Mouse (Mus musculus) mouse embryonic stem cell (cell line): ENCODE results near the gene Cd82.

Source experiments
- in situ Hi-C, 2 experiments: fragments of 300-500 bp; cut with MboI; formaldehyde crosslinking; loops; 1 replicate in 1 of 2; 3 replicates in 1 of 2; pipeline ENCODE4 v1.14.3; 2019 to 2020; ENCODE audit warnings: low sequenced_read_pairs in 2 of 2, low pct_unique_long_range_greater_than_20kb in 1 of 2, mixed read lengths in 1 of 2; ENCODE audit not compliant: unreplicated experiment in 1 of 2

Gene Cd82

DNA sequence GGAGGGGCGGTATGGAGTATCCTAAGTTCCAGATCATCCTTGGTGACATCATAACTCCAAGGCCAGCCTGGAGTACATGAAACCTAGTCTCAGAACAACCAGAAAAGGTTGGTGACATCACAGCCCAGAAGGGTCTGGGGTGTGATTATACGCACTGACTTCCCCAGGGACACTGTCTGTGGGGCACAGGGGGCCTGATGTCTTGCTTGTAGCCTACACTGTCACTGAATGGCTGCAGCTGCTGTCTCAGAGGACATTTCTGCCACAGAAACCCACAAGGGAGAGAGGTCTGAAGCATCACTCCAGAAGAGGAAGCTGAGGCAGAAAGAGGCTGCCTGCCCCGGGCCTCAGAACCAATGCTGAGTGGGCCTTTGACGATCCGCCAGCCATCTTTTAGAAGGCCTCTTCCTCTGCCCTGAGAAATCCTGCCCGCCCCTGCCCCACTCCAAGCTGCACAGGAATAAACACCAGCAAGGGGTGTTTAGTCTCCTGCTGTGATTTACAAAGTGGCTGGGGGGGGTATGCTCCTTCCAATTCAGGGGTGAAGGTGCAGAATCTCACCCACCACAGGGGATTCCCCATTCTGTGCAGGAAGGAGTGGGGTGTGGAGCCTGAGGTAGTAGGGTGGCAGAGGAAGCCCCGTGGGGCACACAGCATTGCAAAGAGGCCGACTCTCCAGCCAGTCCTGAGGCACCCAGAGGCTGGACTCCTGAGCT lies 35.8 kb downstream of the Cd82 start:
- in situ Hi-C loops = no loop called here

DNA sequence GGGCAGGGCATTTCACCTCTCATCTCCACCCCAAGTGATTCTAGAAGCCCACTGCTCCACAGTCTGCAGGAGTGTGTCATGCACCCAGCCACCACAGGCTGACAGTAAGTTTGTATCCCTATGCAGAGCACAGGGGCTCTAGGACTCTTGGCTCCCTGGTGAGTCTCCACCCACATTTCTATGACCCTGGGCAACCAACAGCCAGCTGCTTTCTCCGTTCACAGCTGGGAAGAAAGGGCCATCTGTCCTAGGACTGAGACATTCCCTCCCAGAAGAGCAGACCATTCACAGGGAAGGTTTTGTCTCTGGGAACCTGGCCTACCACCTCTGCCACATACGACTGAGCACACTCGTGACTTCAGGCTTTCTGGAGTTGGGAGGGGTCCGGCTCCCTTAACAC lies 37.1 kb downstream of the Cd82 start:
- in situ Hi-C loops = no loop called here

DNA sequence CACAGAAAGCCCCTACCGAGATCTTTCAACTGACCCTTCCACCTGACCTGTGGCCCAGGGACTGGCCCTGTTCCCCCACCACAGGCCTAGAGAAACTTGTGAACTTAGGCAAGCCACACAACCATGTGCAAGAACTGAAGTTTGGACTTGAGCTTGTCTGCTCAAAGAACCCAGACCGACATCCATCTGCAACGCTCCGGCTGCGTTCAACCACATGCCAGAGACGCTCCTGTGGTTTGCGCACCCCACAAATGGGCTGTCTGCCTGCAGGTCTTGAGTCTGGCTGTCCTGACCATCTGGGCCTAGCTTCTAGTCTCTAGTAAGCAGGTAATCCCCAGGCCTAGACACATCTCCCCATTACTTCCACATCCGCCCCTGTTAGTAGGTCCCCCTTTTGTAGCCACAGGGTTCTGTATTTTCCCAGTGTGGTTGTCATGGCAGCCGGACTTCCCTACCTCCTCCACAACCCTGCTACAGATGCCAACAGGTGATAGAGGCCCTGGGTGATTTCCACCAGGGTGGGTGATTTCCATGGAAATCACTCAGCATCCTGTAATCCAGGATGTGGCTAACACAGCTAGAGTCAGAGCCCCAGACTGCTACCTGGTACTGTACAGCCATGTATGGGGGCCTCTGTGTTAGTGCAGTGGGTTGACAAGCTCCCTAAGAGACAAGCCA lies 38.5 kb downstream of the Cd82 start:
- in situ Hi-C loops = loop anchor here (5.0 to 25.0 kb wide), 2 partner anchors 43 to 212 kb away; no protein-coding TSS in a partner anchor

DNA sequence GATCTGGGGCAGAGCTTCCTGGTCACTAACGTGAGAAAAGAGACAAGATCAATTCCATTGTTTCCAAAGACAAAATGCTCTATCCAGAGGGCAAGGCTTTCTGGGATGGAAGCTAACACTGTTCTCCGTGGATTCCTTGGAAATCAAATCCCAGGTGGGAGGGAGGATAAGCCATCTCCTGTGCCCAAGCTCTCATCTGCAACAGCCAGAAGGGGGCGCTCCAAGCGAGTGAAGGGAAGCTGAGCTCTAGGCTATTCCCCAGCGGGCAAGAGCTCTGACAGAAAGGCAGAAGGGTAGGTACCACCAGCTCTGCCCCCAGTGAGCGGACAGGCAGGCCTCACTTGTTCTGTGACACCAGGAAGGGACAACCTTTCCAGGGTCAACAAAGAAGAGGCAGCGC lies 41.6 kb downstream of the Cd82 start:
- in situ Hi-C loops = loop anchor here (5.0 to 25.0 kb wide), 2 partner anchors 46 to 209 kb away; no protein-coding TSS in a partner anchor

DNA sequence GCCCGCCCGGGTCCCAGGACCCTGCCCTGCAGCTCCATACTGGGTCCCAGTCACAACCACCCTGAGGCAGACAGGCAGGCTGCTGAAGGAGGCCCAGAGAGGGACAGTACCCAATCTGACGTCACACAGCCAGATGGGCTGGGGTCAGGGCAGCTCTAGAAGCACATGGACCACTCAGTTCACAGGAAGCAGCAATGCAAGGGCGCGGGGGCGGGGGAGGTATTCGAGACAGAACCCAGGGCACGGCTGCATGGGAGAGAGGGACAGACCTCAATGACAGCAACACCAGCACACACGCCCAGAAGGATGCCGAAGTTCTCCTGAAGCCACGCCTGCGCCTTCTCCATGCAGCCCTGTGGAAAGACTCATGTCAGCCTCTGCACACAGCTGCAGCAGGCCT lies 43.0 kb downstream of the Cd82 start:
- in situ Hi-C loops = loop anchor here (5.0 to 25.0 kb wide), 3 partner anchors 47 to 208 kb away; no protein-coding TSS in a partner anchor

DNA sequence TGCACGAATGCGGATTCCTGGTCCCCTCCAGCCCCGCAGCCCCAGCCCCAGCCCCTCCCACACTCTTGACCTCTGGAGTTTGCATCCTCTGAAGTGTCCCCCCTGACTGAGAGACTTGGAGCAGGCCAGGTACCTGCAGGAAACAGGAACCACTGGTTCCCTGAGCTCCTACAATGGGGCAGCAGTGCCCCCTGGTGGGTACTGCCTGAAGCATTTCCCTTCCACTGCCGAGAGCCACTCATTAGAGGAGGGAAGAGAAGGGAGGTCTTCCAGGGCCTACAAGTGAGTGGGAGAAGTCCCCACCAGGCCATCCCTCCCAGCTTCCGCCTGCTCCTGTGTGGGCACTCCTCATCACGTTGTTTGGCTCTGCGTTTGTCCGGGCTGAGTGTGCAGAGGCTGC lies 44.5 kb downstream of the Cd82 start:
- in situ Hi-C loops = loop anchor here (10.0 to 25.0 kb wide), 2 partner anchors 204 to 206 kb away; no protein-coding TSS in a partner anchor

DNA sequence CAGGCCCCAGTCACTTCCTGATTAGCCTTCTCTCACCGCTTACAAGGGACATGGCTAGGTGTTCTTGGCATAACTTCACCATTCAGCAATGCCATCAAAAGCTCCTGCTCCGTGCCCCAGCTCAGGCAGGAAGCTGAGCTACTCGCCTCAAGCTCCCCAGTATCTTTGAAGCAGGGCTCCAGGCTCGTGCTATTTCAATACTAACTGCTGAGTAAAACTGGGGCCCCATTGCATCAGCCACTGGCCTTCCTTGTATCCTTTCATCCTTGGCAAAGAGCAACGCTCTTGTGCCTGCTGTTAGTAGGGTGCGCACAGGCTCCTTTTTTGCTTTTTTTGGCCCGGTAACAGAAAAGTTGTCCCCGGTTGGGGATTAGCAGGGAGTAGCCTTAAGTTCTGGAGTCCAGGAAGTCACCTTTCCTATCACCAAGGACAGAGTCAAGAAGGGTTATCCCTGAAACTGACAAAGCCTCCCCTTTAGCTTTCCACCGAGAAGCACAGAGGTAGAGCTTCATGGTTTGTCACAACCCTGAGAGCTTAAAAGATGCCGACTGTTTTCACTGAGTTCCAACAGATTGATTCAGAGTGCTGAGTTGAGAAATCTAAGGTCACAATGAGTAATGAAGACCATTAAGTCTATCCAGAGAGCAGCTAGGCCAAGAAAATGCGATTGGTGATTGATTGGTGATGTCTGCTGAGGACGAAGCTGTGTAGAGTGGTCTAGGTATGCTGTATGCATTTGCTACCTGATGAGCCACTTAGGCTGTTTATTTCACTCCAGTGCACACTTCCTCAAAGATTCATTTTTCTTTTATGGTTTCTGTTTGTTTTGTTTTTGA lies 45.8 kb downstream of the Cd82 start:
- in situ Hi-C loops = loop anchor here (10.0 to 25.0 kb wide), 2 partner anchors 202 to 205 kb away; no protein-coding TSS in a partner anchor

DNA sequence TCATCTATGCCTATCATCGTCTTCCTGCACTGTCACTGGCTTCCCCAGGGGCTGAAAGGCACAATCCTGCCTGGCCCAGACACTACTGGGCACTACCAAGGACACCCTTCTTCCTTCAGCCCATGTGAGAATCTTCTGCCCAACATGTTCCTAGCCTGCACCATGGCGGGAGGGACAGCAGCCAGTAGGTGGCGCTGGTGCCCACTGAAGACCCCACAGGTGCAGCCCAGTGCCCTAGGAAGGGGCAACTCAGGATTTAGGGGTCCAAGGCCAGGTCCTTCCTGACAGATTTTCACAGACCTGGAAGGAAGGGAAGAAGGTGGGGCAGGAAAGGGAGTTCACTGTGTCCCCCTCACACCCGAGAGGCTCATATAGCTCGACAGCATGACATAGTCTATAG lies 47.7 kb downstream of the Cd82 start:
- in situ Hi-C loops = loop anchor here (10.0 to 25.0 kb wide), 2 partner anchors 200 to 203 kb away; no protein-coding TSS in a partner anchor

DNA sequence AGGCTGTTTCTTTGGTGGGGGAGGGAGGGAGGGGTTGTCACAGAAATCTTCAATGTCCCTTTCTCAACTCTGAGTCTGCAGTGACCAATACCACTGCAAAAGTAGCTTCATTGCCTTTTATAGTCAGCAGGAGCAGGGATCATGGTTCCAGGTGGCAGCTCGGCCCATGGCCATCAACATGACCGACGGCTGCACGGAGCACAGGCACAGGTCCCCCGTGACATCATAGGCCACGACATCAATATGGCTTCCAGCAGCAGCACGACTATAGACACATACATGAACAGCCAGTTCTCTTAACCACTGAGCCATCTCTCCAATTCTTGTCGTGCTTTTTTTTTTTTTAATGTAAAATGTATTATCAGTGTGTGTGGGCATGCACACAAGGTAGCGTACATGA lies 48.8 kb downstream of the Cd82 start:
- in situ Hi-C loops = loop anchor here (10.0 to 25.0 kb wide), 2 partner anchors 199 to 202 kb away; no protein-coding TSS in a partner anchor

DNA sequence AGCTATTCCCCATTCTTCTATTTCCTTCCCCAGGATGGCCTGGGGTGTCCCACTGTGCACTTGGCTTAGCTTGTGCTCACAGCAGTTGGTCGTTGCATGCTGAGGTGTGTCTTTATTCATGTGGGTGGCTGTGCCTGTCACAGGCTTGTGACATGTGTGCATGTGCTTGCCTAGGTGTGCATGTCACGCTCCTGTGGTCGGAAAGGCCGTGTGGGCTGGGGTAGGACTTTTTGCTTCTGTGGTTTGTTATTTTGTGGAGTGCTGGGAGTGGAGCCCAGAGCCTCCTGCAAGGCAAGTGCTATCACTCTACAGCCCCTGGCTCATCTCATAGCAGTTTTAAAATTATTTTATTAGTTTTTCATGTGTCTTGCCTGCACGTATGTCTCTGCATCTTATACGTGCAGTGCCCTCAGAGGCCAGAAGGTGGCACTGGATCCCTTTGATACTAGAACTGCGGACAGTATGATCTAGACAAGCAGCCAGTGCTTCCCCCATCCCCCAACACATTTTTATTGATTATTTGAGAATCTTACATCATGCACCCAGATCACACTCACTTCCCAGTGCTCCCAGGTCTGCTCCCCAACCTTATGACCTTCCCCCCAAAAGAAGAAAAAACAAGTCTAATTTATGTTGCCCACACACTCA lies 49.4 kb downstream of the Cd82 start:
- in situ Hi-C loops = loop anchor here (10.0 to 25.0 kb wide), 2 partner anchors 199 to 201 kb away; no protein-coding TSS in a partner anchor

DNA sequence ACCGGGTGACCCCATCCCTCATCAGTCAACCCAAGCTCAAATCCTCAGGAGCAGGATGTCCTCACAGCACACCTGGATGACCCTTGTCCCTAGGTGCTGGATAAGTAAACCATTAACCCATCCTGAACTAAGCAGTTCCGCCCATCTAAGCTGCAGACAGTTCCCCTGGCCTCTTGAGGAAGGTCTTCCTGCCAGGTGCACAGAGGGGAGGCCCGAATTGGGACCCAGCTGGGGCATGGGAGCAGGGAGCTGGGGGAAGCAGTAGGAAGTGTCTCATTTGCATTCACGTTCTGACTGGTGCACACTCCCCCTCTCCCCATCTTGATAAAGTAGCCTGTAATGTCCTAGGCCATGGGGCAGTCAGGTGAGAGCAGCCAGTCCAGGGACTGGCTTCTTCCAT lies 50.8 kb downstream of the Cd82 start:
- in situ Hi-C loops = loop anchor here (10.0 to 25.0 kb wide), 2 partner anchors 197 to 200 kb away; no protein-coding TSS in a partner anchor

DNA sequence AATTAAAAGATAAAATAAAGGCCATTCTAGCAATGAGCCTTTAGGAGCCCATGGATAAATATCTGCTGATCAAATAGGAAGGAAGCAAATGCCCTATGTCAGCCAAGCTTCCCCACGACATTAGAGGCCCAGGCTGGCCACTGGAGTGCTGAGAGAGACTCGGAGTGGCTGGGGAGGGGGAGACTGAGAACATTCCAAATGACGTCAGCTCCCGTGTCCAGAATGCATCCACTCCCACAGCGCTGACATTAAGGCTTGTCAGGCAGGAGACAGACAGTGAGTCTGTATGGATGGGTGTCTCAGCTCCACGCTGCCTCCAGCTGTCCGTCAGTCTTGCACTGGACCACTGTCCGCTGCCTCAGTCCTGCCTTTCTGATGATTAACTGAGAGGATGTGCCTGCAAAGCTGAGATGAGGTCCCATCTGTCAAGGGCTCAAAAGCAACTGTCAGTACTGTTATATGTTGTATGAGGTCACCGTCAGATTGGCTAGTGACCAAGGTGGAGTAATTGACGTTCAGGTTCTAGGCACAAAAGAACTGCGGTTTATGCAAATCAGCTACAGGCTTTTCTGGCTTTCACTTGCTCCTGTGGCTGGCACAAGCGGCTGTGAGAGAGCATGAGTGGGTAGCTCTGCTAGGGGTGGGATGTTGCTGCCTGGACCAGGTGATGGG lies 51.9 kb downstream of the Cd82 start:
- in situ Hi-C loops = loop anchor here (10.0 to 25.0 kb wide), 2 partner anchors 196 to 199 kb away; no protein-coding TSS in a partner anchor

DNA sequence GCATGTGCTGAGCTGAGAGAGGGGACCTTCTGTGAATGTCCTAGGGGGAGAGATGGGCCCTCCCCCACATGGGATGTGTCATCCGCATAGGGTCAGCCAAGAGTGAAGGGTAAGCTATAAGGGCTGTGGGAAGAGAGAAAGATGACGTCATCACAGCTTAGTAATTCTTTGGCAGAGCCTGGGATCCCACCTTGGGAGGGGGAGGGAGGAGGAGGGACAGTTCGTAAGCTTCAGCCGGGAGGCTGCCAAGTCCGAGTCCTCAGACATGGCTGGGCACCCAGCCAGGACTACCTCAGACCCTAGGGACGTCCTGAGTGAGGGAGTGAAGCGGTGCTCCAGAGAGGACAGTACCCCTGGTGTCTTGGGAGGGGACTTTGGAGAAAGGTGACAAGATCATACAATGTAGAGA lies 57.9 kb downstream of the Cd82 start:
- in situ Hi-C loops = loop anchor here in 1 of 2 experiments (25.0 kb wide), 1 partner anchor 193 kb away; no protein-coding TSS in a partner anchor

DNA sequence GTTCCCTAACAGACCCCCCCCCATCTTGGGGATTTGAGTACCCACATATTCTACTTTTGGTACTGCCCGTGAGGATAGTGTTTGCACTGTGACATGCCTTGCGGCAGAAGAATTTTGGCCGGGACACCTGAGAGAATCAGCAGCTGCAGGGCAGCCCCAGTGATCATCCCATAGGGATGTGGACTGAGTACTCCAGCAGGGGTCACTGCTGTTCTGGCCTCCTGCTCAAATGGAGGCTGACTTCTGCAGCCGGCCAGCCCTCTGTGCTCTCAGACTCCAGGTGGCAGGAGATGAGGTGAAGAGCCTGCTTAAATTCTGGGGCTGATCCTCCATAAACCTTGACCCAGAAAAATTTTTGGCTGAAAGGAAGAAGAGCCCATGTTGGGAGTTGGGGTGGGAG lies 58.8 kb downstream of the Cd82 start:
- in situ Hi-C loops = loop anchor here in 1 of 2 experiments (25.0 kb wide), 1 partner anchor 192 kb away; no protein-coding TSS in a partner anchor

DNA sequence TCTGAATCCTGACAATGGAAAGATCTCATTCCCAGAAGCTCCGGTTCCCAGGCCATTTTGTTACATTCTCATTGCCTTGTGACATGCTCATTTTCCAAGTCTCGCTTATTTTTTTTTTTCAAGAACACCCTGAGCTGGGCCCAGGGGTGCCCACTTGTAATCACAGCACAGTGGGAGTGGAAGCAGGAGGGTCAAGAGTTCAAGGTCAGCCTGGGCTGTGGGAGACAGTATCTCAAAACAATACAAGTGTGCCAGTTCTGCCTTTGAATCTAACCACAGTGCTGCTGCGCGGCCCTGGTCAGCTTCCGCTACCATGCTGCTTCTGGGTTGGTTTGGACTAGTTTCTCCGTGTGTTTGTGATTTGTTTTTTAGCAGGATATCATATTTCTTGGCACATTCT lies 59.7 kb downstream of the Cd82 start:
- in situ Hi-C loops = loop anchor here in 1 of 2 experiments (25.0 kb wide), 1 partner anchor 191 kb away; no protein-coding TSS in a partner anchor

DNA sequence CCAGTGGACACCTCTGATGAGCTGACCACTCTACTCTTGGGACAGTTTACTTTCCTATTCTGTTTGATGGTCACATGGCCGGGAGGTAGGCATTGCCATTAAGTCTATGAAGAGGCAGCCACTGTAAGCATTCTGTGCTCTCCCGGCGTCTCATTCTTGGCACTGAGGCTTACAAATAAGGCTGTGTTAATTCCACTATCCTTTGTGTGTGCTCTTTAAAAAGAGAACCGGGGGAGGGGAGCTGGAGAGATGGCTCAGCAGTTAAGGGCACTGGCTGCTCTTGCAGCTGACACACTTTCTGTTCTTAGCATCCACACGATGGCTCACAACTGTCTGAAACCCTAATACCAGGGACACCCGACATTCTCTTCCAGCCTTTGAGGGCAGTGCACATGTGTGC lies 71.7 kb downstream of the Cd82 start:
- in situ Hi-C loops = no loop called here

DNA sequence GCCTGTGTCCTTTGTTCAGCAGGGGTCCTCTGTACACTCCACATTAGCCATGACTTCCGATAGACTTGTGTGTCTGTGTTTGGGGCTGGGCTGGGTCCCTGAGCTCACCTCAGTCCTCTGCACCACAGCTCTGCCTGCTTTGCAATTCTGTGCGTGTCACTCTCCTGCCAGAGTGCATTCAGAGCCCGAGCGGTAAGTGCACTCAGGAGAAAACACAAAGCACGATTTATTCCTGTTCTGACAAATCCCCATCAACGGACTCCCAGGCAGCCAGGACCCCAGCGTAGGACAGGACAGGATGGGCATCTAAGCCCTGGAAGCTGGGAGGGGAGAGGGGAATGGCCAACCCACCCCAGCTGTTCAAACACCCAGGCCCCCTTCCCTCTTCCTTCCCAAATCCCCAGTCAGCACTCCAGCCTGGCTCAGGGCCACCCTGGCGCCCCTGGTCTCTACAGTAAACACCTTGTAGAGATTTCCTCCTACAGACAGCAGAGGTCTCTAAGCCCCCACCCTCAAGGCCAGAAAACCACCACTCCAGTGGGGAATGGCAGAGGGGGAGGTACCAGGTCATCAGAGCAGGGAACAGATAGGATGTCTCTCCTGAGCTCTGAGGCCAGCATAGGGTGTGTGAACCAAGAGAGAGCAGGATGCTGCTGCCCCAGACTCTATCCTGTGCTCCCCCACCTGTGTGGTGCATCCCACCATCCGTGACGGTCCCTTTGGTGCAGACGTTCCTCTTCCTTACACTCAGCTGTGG lies 72.6 kb downstream of the Cd82 start:
- in situ Hi-C loops = no loop called here
